ENCODE assay signal across 9 mouse cellular contexts in the genomic region with DNA sequence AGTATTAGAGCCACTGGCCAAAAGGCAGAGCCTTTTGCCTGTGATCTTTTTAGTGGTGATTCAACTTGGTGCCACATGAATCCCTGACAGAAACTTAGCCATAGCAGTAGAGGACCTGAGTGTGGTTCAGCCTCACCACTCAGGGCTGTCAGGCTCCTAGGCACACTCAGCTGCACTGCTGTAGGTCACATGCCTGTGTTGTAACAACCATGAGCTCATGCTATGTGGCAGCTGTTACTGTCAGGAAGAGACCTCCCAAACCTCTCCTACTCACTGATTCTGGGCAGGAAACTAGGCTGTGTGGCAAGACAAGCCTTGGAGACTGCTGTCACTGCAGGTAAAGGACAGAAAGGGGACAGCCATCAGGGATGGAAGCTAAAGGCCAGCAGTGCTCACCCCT.
DNase-seq lines count a peak whose midpoint lies in the region; ATAC-seq lines count a peak whose summit lies in the region.
"Had no signal": no experiment of that assay in that cellular context is flagged by ENCODE, and none has a peak within 500 bp of the region (broad histone marks: within the 10 kb centered on the region; RNA-seq: fewer than 3 reads in every experiment).

No protein-coding gene starts in this region.

- no peak overlapping the region for H3K27ac ChIP-seq in heart, embryonic 16.5 days (ENCODE audit: low read length)
- no peak overlapping the region for H3K27ac ChIP-seq in forebrain, embryonic 12.5 days
- H3K27ac ChIP-seq: stomach, embryonic 15.5 days had no signal

- no peak overlapping the region for H3K4me3 ChIP-seq in heart, embryonic 16.5 days (ENCODE audit: low read length)
- no peak overlapping the region for H3K4me3 ChIP-seq in forebrain, embryonic 12.5 days (replicated peaks)
- H3K4me3 ChIP-seq: stomach, embryonic 15.5 days had no signal

- intact Hi-C loops in gastrocnemius, postnatal 14 days (cut with DNase I; ENCODE audit: low total_unique reads) = no loop called here

- DNase-seq in gastrocnemius, postnatal 25 days = peak; percentile 27
- no peak for DNase-seq in gastrocnemius, postnatal 14 days
- peak; percentile 60 for DNase-seq in adipocyte (ENCODE audit: low spot score)
- peak; percentile 47 to 58 for DNase-seq in lung, postnatal 4 days
- no peak for DNase-seq in thymus, adult 18-20 months
- no peak for DNase-seq in cerebellum, adult 18-20 months

- ATAC-seq in heart, embryonic 16.5 days (replicated peaks; ENCODE audit: extremely low read depth, insufficient read depth, low FRiP score) = 0 out of 2 replicates have a peak, but pooled peaks have one; percentile 20
- ATAC-seq in forebrain, embryonic 12.5 days (ENCODE audit: low FRiP score) = no peak

- peaks cover 34% of the 10 kb centered on the region for H3K4me1 ChIP-seq in heart, embryonic 16.5 days (ENCODE audit: control insufficient read depth, insufficient read depth, low read length)
- peaks cover 14% of the 10 kb centered on the region for H3K4me1 ChIP-seq in forebrain, embryonic 12.5 days

- H3K27me3 ChIP-seq in heart, embryonic 16.5 days (ENCODE audit: control insufficient read depth, insufficient read depth, low read length) = no peaks in the 10 kb centered on the region
- H3K27me3 ChIP-seq in forebrain, embryonic 12.5 days = no peaks in the 10 kb centered on the region
- H3K27me3 ChIP-seq: stomach, embryonic 15.5 days had no signal

- H3K9ac ChIP-seq in heart, embryonic 16.5 days (ENCODE audit: low read length) = no peak overlapping the region
- H3K9ac ChIP-seq in forebrain, embryonic 12.5 days = no peak overlapping the region
- H3K9ac ChIP-seq: stomach, embryonic 15.5 days had no signal

- peaks cover 15% of the 10 kb centered on the region for H3K36me3 ChIP-seq in heart, embryonic 16.5 days (ENCODE audit: control insufficient read depth, insufficient read depth)
- H3K36me3 ChIP-seq in forebrain, embryonic 12.5 days (replicated peaks) = no peaks in the 10 kb centered on the region
- H3K36me3 ChIP-seq: stomach, embryonic 15.5 days had no signal

- no peak overlapping the region for H3K4me2 ChIP-seq in heart, embryonic 16.5 days (ENCODE audit: low read depth, low read length)
- no peak overlapping the region for H3K4me2 ChIP-seq in forebrain, embryonic 12.5 days
- H3K4me2 ChIP-seq: stomach, embryonic 15.5 days had no signal

- no peaks in the 10 kb centered on the region for H3K9me3 ChIP-seq in heart, embryonic 16.5 days (replicated peaks; ENCODE audit: control insufficient read depth, low read length)
- H3K9me3 ChIP-seq in forebrain, embryonic 12.5 days = no peaks in the 10 kb centered on the region
- H3K9me3 ChIP-seq: stomach, embryonic 15.5 days had no signal

Comparison
In these comparisons a context has a peak if more than half of its experiments do, and no peak if none do; other contexts are left out.
1. DNase-seq: peak in gastrocnemius, postnatal 25 days (single experiment), adipocyte (single experiment) and lung, postnatal 4 days (2 of 2); none in gastrocnemius, postnatal 14 days (single experiment), thymus, adult 18-20 months (0 of 2) and cerebellum, adult 18-20 months (0 of 2).